Mouse (Mus musculus) midbrain, embryonic 15.5 days (tissue): ENCODE results near the gene Apool. TPM values are rescaled to one million over a fixed set of nuclear protein-coding genes. Genes with fewer than 3 reads are reported as not detected.

Experiments
- polyA plus RNA-seq: library from polyadenylated mRNA; unstranded; fragments of >200 nt; fragmentation: Nextera tagmentation; extraction: Ambion mirVana; gene quantifications from 2 replicates; pipeline ENCODE4 v1.2.1, GENCODE M21; 2015

The Apool gene
- polyA plus RNA-seq, 1 experiment from 2014 or later, result 15.1 TPM

Other genes with a start within 250 kb of the Apool start
- 0.23 TPM in 1 of 2 replicates, not detected in the other for gene 4933403O08Rik, start 72.3 kb upstream of the Apool start, polyA plus RNA-seq
- gene Satl1, start 95.4 kb downstream of the Apool start, polyA plus RNA-seq, result 0.06 TPM in 1 of 2 replicates, not detected in the other
- not detected in 2 replicates for gene 2010106E10Rik, start 183.9 kb downstream of the Apool start, polyA plus RNA-seq